Mouse (Mus musculus) CH12F3 (cell line): ENCODE data around the gene Tas2r115.
"Not testable (repeated sequence)": the region's sequence is repeated elsewhere in the genome, so short reads cannot be mapped to it uniquely, and the experiment has no call there.

ENCODE experiments used
- in situ Hi-C: fragments of 300-500 bp; cut with MboI; formaldehyde crosslinking; loops from 2 replicates; pipeline ENCODE4 v1.14.3; 2020; ENCODE audit warnings: low sequenced_read_pairs

Gene Tas2r115

GRCm38 (mm10) chr6:132737935-132738334 lies at the start of gene Tas2r115:
Gene Tas2r115 (minus strand): TSS chr6:132738035.
- in situ Hi-C loops: no loop called here

GRCm38 (mm10) chr6:132778062-132778461 lies 40.2 kb upstream of the Tas2r115 start, which contains the start of gene Tas2r136:
Gene Tas2r136 (minus strand): TSS chr6:132778162.
- in situ Hi-C loops: no loop called here

DNA sequence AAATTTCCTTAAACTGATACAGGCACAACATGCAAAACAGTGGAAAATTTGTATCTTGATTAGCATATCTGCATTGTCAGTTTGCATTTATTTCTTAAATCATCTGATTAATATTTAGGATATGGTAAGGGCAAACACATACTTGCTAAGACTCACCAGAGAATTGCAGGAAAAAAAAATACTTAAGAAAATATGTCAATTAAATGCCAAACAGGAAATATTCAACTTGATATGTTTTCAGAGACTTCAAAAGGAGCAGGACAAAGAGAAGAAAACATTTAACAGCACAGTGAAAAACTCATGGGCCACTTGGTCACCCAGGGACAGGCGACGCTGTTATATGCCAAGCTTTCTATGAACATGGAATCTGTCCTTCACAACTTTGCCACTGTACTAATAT lies 24.0 kb upstream of the Tas2r115 start, which contains the start of gene Tas2r102:
TSS of gene Tas2r102 (plus strand) at position 301 of the 400 bp plus-strand sequence.
- in situ Hi-C loops: no loop called here

DNA sequence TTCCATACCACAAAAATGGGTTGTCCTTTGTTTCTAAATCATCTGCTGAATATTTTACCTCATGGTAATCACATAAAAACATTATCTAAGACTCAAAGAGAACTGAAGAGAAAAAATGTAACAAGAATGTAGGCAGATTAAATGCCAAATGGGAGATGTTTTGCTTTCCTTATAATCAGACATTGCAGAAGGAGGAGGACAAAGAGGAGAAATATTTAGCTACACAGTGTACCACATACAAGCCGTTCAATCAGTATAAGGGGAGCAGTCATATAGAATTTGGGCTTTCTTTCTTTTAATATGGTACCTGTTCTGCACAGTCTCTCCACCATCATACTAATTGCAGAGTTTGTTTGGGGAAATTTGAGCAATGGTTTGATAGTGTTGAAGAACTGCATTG lies 16.6 kb upstream of the Tas2r115 start, which contains the start of gene Tas2r124:
TSS of gene Tas2r124 (plus strand) at position 301 of the 400 bp plus-strand sequence.
- in situ Hi-C loops: no loop called here

- in situ Hi-C loops: no loop called here
Measured at GRCm38 (mm10) chr6:132750206-132750605, 12.4 kb upstream of the Tas2r115 start.

DNA sequence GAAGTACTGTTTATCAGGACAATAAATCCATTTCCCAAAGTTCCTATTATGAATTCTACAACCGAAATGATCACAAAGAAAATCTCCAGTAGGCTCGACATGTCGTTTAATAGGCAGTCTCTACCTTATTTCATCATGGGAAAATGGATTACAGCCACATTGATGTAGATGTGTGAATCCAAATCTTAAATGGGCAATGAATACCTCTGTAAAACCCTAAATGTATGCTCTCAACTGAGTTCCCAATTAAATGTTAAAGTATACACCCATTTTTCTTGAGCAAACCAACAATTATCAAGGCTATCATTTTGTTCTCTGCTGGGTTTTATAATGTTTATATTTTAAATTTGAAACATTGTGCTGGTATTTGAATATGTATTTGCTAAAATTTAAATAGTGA lies 26.0 kb downstream of the Tas2r115 start, which contains the start of gene Tas2r122:
TSS of gene Tas2r122 (minus strand) at position 101 of the 400 bp plus-strand sequence.
- in situ Hi-C loops: no loop called here

DNA sequence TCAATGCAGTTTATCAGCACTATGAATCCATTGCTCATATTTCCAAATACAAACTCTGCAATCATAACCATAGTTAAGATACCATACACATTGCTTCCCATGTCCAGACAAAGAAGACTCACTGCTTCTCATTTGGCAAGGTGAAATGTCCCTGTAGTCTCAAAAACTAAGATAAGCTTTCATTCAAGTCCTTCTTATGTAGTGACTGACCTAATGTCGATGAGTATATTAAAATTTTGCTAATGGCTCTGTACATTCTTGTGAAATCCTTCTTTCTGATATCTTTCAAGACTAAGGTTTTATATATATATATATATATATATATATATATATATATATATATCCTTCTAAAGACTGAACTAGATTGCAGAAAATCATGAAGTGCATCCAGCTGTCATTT lies 36.9 kb downstream of the Tas2r115 start, which contains the start of gene Tas2r121:
TSS of gene Tas2r121 (minus strand) at position 101 of the 400 bp plus-strand sequence.
- in situ Hi-C loops: no loop called here

- in situ Hi-C loops: not testable (repeated sequence)
Measured at GRCm38 (mm10) chr6:132691596-132691995, 46.2 kb downstream of the Tas2r115 start.
